Mouse (Mus musculus): ENCODE data around the gene B3galt6. TPM values are rescaled to one million over a fixed set of nuclear protein-coding genes. Genes with fewer than 3 reads are reported as not detected.

B3galt6 gene
- total and polyA plus RNA-seq, 2 experiments, result 2.6 to 2.8 TPM

- H3K4me1 ChIP-seq (ENCODE audit: control insufficient read depth, insufficient read depth, low read length), result no peaks in the 10 kb centered on the region
- no peak overlapping the region for H3K4me3 ChIP-seq (ENCODE audit: insufficient read depth, low read depth, low read length)
- 82% methylated on average over 13 of the region's 13 CpGs for WGBS
- TF ChIP-seq POLR2A (IDR thresholded peaks at IDR 0.05; ENCODE audit: extremely low read depth, insufficient read depth, low read length) (no peak), CTCF (IDR thresholded peaks at IDR 0.05; ENCODE audit: low read depth, low read length) (no peak)
- no peaks in the 10 kb centered on the region for H3K27me3 ChIP-seq (ENCODE audit: control insufficient read depth, insufficient read depth, low read length)
- DNase-seq (ENCODE audit: extremely low read depth, low read depth, low spot score), result no peak
- no peaks in the 10 kb centered on the region for H3K79me2 ChIP-seq (ENCODE audit: control insufficient read depth, insufficient read depth, low read length)
- no peak overlapping the region for H3K9ac ChIP-seq (ENCODE audit: low read depth, low read length)
- no peak overlapping the region for H3K27ac ChIP-seq (replicated peaks; ENCODE audit: insufficient read depth, low read depth, low read length)
- peaks cover 2% of the 10 kb centered on the region; the same call in 1 of the 2 replicates for H3K36me3 ChIP-seq (ENCODE audit: control insufficient read depth, insufficient read depth, low read length)
These were observed 23.3 kb downstream of the B3galt6 start for GRCm38 (mm10) chr4:155969043-155969653.

- no peaks in the 10 kb centered on the region for H3K4me1 ChIP-seq (ENCODE audit: control insufficient read depth, insufficient read depth, low read length)
These were observed 28.1 kb downstream of the B3galt6 start for GRCm38 (mm10) chr4:155964396-155964795.

GRCm38 (mm10) chr4:155963106-155963505 lies 29.3 kb downstream of the B3galt6 start:
- DNase-seq (ENCODE audit: extremely low read depth, low read depth, low spot score), result no peak
- H3K36me3 ChIP-seq (ENCODE audit: control insufficient read depth, insufficient read depth, low read length), result peaks cover 10% of the 10 kb centered on the region
- no peak overlapping the region for H3K9ac ChIP-seq (ENCODE audit: low read depth, low read length)
- H3K4me1 ChIP-seq (ENCODE audit: control insufficient read depth, insufficient read depth, low read length), result no peaks in the 10 kb centered on the region
- TF ChIP-seq POLR2A (IDR thresholded peaks at IDR 0.05; ENCODE audit: extremely low read depth, insufficient read depth, low read length), result no peak
- TF ChIP-seq CTCF (IDR thresholded peaks at IDR 0.05; ENCODE audit: low read depth, low read length), result no peak
- 73% methylated on average over 7 of the region's 7 CpGs for WGBS
- no peak overlapping the region for H3K27ac ChIP-seq (replicated peaks; ENCODE audit: insufficient read depth, low read depth, low read length)
- H3K79me2 ChIP-seq (ENCODE audit: control insufficient read depth, insufficient read depth, low read length), result no peaks in the 10 kb centered on the region
- H3K4me3 ChIP-seq (ENCODE audit: insufficient read depth, low read depth, low read length), result no peak overlapping the region
- no peaks in the 10 kb centered on the region for H3K27me3 ChIP-seq (ENCODE audit: control insufficient read depth, insufficient read depth, low read length)

More at GRCm38 (mm10) chr4:155964396-155964795, 28.1 kb downstream of the B3galt6 start:
- 91% methylated on average over 11 of the region's 11 CpGs for WGBS
- Histone ChIP-seq H3K27me3 (ENCODE audit: control insufficient read depth, insufficient read depth, low read length) (no peaks in the 10 kb centered on the region), H3K4me3 (ENCODE audit: insufficient read depth, low read depth, low read length) (no peak overlapping the region), H3K9ac (ENCODE audit: low read depth, low read length) (no peak overlapping the region), H3K27ac (replicated peaks; ENCODE audit: insufficient read depth, low read depth, low read length) (no peak overlapping the region), H3K79me2 (ENCODE audit: control insufficient read depth, insufficient read depth, low read length) (no peaks in the 10 kb centered on the region), H3K36me3 (ENCODE audit: control insufficient read depth, insufficient read depth, low read length) (peaks cover 7% of the 10 kb centered on the region; the same call in 1 of the 2 replicates)
- TF ChIP-seq CTCF (IDR thresholded peaks at IDR 0.05; ENCODE audit: low read depth, low read length), result no peak
- TF ChIP-seq POLR2A (IDR thresholded peaks at IDR 0.05; ENCODE audit: extremely low read depth, insufficient read depth, low read length), result no peak
- no peak for DNase-seq (ENCODE audit: extremely low read depth, low read depth, low spot score)

- no peak for DNase-seq (ENCODE audit: extremely low read depth, low read depth, low spot score)
- H3K4me3 ChIP-seq (ENCODE audit: insufficient read depth, low read depth, low read length), result peak within 1 kb of the TSS; percentile 56
- H3K79me2 ChIP-seq (ENCODE audit: control insufficient read depth, insufficient read depth, low read length), result no peaks in the 10 kb centered on the region
- peaks cover 17% of the 10 kb centered on the region for H3K36me3 ChIP-seq (ENCODE audit: control insufficient read depth, insufficient read depth, low read length)
- WGBS, result 23% methylated on average over 42 of the region's 42 CpGs
- no peaks in the 10 kb centered on the region for H3K4me1 ChIP-seq (ENCODE audit: control insufficient read depth, insufficient read depth, low read length)
- no peak within 1 kb of the TSS for H3K27ac ChIP-seq (replicated peaks; ENCODE audit: insufficient read depth, low read depth, low read length)
- peak within 1 kb of the TSS; percentile 49 for H3K9ac ChIP-seq (ENCODE audit: low read depth, low read length)
- no peaks in the 10 kb centered on the region for H3K27me3 ChIP-seq (ENCODE audit: control insufficient read depth, insufficient read depth, low read length)
- TF ChIP-seq POLR2A (IDR thresholded peaks at IDR 0.05; ENCODE audit: extremely low read depth, insufficient read depth, low read length), result no peak
- no peak for TF ChIP-seq CTCF (IDR thresholded peaks at IDR 0.05; ENCODE audit: low read depth, low read length)
These were observed 30.1 kb downstream of the B3galt6 start, which contains the start of gene C1qtnf12 for GRCm38 (mm10) chr4:155962167-155962971. TSS of gene C1qtnf12 (plus strand) at chr4:155962318.

- peak; percentile 83 for TF ChIP-seq CTCF (IDR thresholded peaks at IDR 0.05; ENCODE audit: low read depth, low read length)
- no peak for TF ChIP-seq POLR2A (IDR thresholded peaks at IDR 0.05; ENCODE audit: extremely low read depth, insufficient read depth, low read length)
- no peaks in the 10 kb centered on the region for H3K4me1 ChIP-seq (ENCODE audit: control insufficient read depth, insufficient read depth, low read length)
- H3K27ac ChIP-seq (replicated peaks; ENCODE audit: insufficient read depth, low read depth, low read length), result no peak overlapping the region
- 13% methylated on average over 5 of the region's 5 CpGs for WGBS
- peaks cover 34% of the 10 kb centered on the region for H3K36me3 ChIP-seq (ENCODE audit: control insufficient read depth, insufficient read depth, low read length)
- H3K4me3 ChIP-seq (ENCODE audit: insufficient read depth, low read depth, low read length), result no peak overlapping the region
- peak; percentile 54 for DNase-seq (ENCODE audit: extremely low read depth, low read depth, low spot score)
- no peaks in the 10 kb centered on the region for H3K27me3 ChIP-seq (ENCODE audit: control insufficient read depth, insufficient read depth, low read length)
- H3K79me2 ChIP-seq (ENCODE audit: control insufficient read depth, insufficient read depth, low read length), result no peaks in the 10 kb centered on the region
- no peak overlapping the region for H3K9ac ChIP-seq (ENCODE audit: low read depth, low read length)
These were observed 33.2 kb downstream of the B3galt6 start for GRCm38 (mm10) chr4:155959275-155959674.

All from liver, adult 2 months (tissue).